Mouse (Mus musculus) erythroblast, embryonic 14.5 days (primary cell): ENCODE results near the gene Zmiz2.

Source experiments
- GATA1 ChIP-seq: IDR thresholded peaks from 2 replicates; pipeline ENCODE4 v1.6.1; 2012; ENCODE audit warnings: low read length, inconsistent platforms, mixed read lengths
- TAL1 ChIP-seq: IDR thresholded peaks from 3 replicates; pipeline ENCODE4 v1.6.1; 2012; ENCODE audit warnings: low read length, inconsistent platforms, mixed read lengths

GRCm38 (mm10) chr11:6447493-6447892 is 58.6 kb downstream of the Zmiz2 start:
- TF ChIP-seq TAL1 (no peak), GATA1 (no peak)
